Comparison of ENCODE assay signal across 13 mouse cellular contexts in genomic region chr11:53839147-53839546, GRCm38 (mm10). TPM values are rescaled to one million over a fixed set of nuclear protein-coding genes. Genes with fewer than 3 reads are reported as not detected.
DNase-seq lines count a peak whose midpoint lies in the region; ATAC-seq and TF ChIP-seq lines count a peak whose summit lies in the region.
"Had no signal": no experiment of that assay in that cellular context is flagged by ENCODE, and none has a peak within 500 bp of the region (broad histone marks: within the 10 kb centered on the region; RNA-seq: fewer than 3 reads in every experiment).

No protein-coding gene starts in this region.

- no peak overlapping the region for H3K9ac ChIP-seq in kidney, embryonic 16.5 days (replicated peaks; ENCODE audit: low read length)
- no peak overlapping the region for H3K9ac ChIP-seq in forebrain, embryonic 14.5 days (ENCODE audit: low read length)

- H3K4me3 ChIP-seq in kidney, adult 2 months (ENCODE audit: insufficient read depth, low read depth, low read length), result no peak overlapping the region
- no peak overlapping the region for H3K4me3 ChIP-seq in kidney, embryonic 16.5 days (ENCODE audit: low read length)
- no peak overlapping the region for H3K4me3 ChIP-seq in forebrain, embryonic 14.5 days (ENCODE audit: low read depth, low read length)
- H3K4me3 ChIP-seq: forebrain, embryonic 10.5 days; hindbrain, embryonic 10.5 days; myocyte had no signal

- TF ChIP-seq POLR2A in kidney, adult 2 months (IDR thresholded peaks at IDR 0.05; ENCODE audit: low read depth, low read length), result no peak

- ATAC-seq in activated CD4-positive, CD25-positive, alpha-beta regulatory T cell, adult 4 months, result peak; percentile 63
- no peak for ATAC-seq in kidney, embryonic 16.5 days (ENCODE audit: low FRiP score, low TSS enrichment)
- ATAC-seq in forebrain, embryonic 14.5 days, result no peak

- TF ChIP-seq CTCF in kidney, adult 2 months (conservative IDR thresholded peaks at IDR 0.05; ENCODE audit: insufficient read depth, insufficient read length, low read depth, low read length), result peak; percentile 26; the same call in 1 of the 2 replicates

- WGBS in kidney, adult 2 months, result 74% methylated on average over 6 of the region's 6 CpGs
- WGBS in kidney, embryonic 16.5 days, result 76% methylated on average over 6 of the region's 6 CpGs
- WGBS in forebrain, embryonic 14.5 days, result 86% methylated on average over 6 of the region's 6 CpGs

- peaks cover 8% of the 10 kb centered on the region; the same call in 1 of the 2 replicates for H3K4me1 ChIP-seq in kidney, adult 2 months (ENCODE audit: control insufficient read depth, insufficient read depth, low read length)
- H3K4me1 ChIP-seq in kidney, embryonic 16.5 days (ENCODE audit: insufficient read depth, low read length), result no peaks in the 10 kb centered on the region; the same call in 1 of the 2 replicates
- H3K4me1 ChIP-seq in forebrain, embryonic 14.5 days (ENCODE audit: control insufficient read depth, insufficient read depth, low read length), result no peaks in the 10 kb centered on the region

- no peak overlapping the region for H3K4me2 ChIP-seq in kidney, embryonic 16.5 days (replicated peaks; ENCODE audit: low read depth, low read length)
- no peak overlapping the region for H3K4me2 ChIP-seq in forebrain, embryonic 14.5 days (ENCODE audit: low read length)

- no peaks in the 10 kb centered on the region for H3K9me3 ChIP-seq in kidney, embryonic 16.5 days (ENCODE audit: low read length)
- no peaks in the 10 kb centered on the region for H3K9me3 ChIP-seq in forebrain, embryonic 14.5 days (replicated peaks; ENCODE audit: control insufficient read depth, low read length)
- H3K9me3 ChIP-seq: forebrain, embryonic 10.5 days; hindbrain, embryonic 10.5 days had no signal

- no peaks in the 10 kb centered on the region for H3K36me3 ChIP-seq in kidney, adult 2 months (ENCODE audit: control insufficient read depth, insufficient read depth, low read length)
- no peaks in the 10 kb centered on the region for H3K36me3 ChIP-seq in kidney, embryonic 16.5 days (ENCODE audit: insufficient read depth, low read length)
- H3K36me3 ChIP-seq in forebrain, embryonic 14.5 days (ENCODE audit: control insufficient read depth, insufficient read depth, low read length), result no peaks in the 10 kb centered on the region
- H3K36me3 ChIP-seq: forebrain, embryonic 10.5 days; hindbrain, embryonic 10.5 days had no signal

- no peaks in the 10 kb centered on the region for H3K27me3 ChIP-seq in kidney, adult 2 months (replicated peaks; ENCODE audit: control insufficient read depth, insufficient read depth, low read length)
- H3K27me3 ChIP-seq in kidney, embryonic 16.5 days (ENCODE audit: insufficient read depth, low read length), result no peaks in the 10 kb centered on the region
- H3K27me3 ChIP-seq in forebrain, embryonic 14.5 days (replicated peaks; ENCODE audit: control insufficient read depth, insufficient read depth, low read length), result no peaks in the 10 kb centered on the region

- DNase-seq in kidney, adult 2 months, result no peak
- DNase-seq in kidney, adult 9 months, result no peak
- peak; percentile 65 for DNase-seq in naive thymus-derived CD4-positive, alpha-beta T cell, adult 2 months (ENCODE audit: low read depth)
- peak; percentile 62 to 66 for DNase-seq in thymus, postnatal 10 days (ENCODE audit: low spot score in 2 of 2)
- DNase-seq in layer of hippocampus, postnatal 10 days (ENCODE audit: low spot score in 2 of 2), result no peak
- DNase-seq in forebrain, embryonic 14.5 days (ENCODE audit: low spot score), result no peak
- DNase-seq: gastrocnemius, postnatal 25 days; lung, postnatal 4 days had no signal

- H3K27ac ChIP-seq in kidney, adult 2 months (ENCODE audit: insufficient read depth, low read depth, low read length), result no peak overlapping the region
- no peak overlapping the region for H3K27ac ChIP-seq in kidney, embryonic 16.5 days (ENCODE audit: low read length)
- no peak overlapping the region for H3K27ac ChIP-seq in forebrain, embryonic 14.5 days (ENCODE audit: low read depth, low read length)
- H3K27ac ChIP-seq: forebrain, embryonic 10.5 days; hindbrain, embryonic 10.5 days had no signal

RNA-seq across cellular contexts. Expression of gene Gm12216, which starts 19.9 kb away (rescaled TPM):
- polyA plus RNA-seq in kidney, adult 2 months (2012; rRNA removed), result 5.4 and 5.8 TPM in 2 replicates
- polyA plus RNA-seq in activated CD4-positive, CD25-positive, alpha-beta regulatory T cell, adult 4 months (2017; shearing (Covaris generic)), result 10 to 100 TPM; 24.2 to 36.5 TPM
- polyA plus RNA-seq in kidney, embryonic 16.5 days (2015; fragmentation: Nextera tagmentation; extraction: Ambion mirVana), result 1.1 and 2.1 TPM in 2 replicates
- total RNA-seq in layer of hippocampus, postnatal 10 days (2021), result 1 to 10 TPM; 1.4 to 3.6 TPM
- polyA plus RNA-seq in forebrain, embryonic 14.5 days (2014; fragmentation: Nextera tagmentation; extraction: Ambion mirVana), result not detected in 2 replicates

RNA-seq across cellular contexts. Expression of gene Slc22a5, which starts 52.3 kb away (rescaled TPM):
- 188 and 195 TPM in 2 replicates for polyA plus RNA-seq in kidney, adult 2 months (2012; rRNA removed)
- 10 to 100 TPM; 10.8 to 16.0 TPM for polyA plus RNA-seq in activated CD4-positive, CD25-positive, alpha-beta regulatory T cell, adult 4 months (2017; shearing (Covaris generic))
- polyA plus RNA-seq in kidney, embryonic 16.5 days (2015; fragmentation: Nextera tagmentation; extraction: Ambion mirVana), result 17.3 and 18.4 TPM in 2 replicates
- total RNA-seq in layer of hippocampus, postnatal 10 days (2021), result 10 to 100 TPM; 13.3 to 15.8 TPM
- 11.1 TPM in 2 replicates for polyA plus RNA-seq in forebrain, embryonic 14.5 days (2014; fragmentation: Nextera tagmentation; extraction: Ambion mirVana)

Comparison
In these comparisons a context has a peak if more than half of its experiments do, and no peak if none do; other contexts are left out.
1. DNase-seq: peak in naive thymus-derived CD4-positive, alpha-beta T cell, adult 2 months (single experiment) and thymus, postnatal 10 days (2 of 2); none in kidney, adult 2 months (single experiment), kidney, adult 9 months (single experiment), layer of hippocampus, postnatal 10 days (0 of 2) and forebrain, embryonic 14.5 days (single experiment).